In the genomic region with DNA sequence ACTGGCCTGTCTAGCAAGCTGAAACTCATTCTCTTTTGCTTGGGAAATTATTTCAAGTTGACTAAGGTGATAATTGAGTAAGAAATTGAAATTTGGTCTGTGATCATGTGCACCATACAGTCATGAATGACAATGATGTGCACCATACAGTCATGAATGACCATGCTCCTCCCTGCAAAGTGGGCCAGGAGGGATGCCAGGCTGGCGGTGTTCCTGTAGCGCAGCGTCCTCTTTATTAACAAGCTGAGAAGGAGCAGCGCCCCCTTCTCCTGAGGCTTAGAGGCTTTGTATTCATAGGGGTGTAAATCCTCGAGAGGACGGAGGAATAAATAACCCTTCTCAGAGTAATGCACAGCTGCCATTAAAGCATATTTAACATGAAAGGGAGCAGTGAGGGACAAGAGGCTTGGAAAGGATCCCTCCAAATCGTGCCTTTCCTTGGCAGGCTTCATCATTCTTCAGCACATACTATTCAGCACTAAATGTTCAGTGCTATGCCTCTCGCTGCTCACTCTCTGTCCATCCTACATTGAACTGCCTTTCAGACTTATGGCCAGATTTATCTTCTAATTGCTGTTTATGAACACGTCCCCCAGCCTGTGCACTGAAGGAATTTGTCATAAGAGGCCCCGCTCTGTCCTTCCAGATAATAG, we compare ENCODE assay signal across 18 mouse cellular contexts.
DNase-seq lines count a peak whose midpoint lies in the region; ATAC-seq and TF ChIP-seq lines count a peak whose summit lies in the region.
"Had no signal": no experiment of that assay in that cellular context is flagged by ENCODE, and none has a peak within 500 bp of the region (broad histone marks: within the 10 kb centered on the region; RNA-seq: fewer than 3 reads in every experiment).

No protein-coding gene starts in this region.

- no peak overlapping the region for H3K27ac ChIP-seq in hindbrain, embryonic 14.5 days
- H3K27ac ChIP-seq in hindbrain, embryonic 12.5 days, result no peak overlapping the region
- no peak overlapping the region for H3K27ac ChIP-seq in neural tube, embryonic 13.5 days (replicated peaks)
- 0 out of 2 replicates have a peak overlapping the region, but pooled peaks have one; percentile 28 for H3K27ac ChIP-seq in forebrain, embryonic 15.5 days (replicated peaks)
- H3K27ac ChIP-seq in midbrain, postnatal 0 days (ENCODE audit: low read depth, low read length), result no peak overlapping the region
- H3K27ac ChIP-seq: embryonic facial prominence, embryonic 10.5 days; heart, embryonic 13.5 days; kidney, postnatal 0 days had no signal

- TF ChIP-seq CTCF in midbrain, postnatal 0 days (IDR thresholded peaks at IDR 0.05), result no peak

- peak; percentile 61; the same call in 1 of the 2 replicates for ATAC-seq in hindbrain, embryonic 14.5 days (ENCODE audit: low FRiP score)
- ATAC-seq in hindbrain, embryonic 12.5 days (ENCODE audit: low FRiP score), result no peak
- ATAC-seq in neural tube, embryonic 13.5 days (ENCODE audit: low read depth), result peak; percentile 57; the same call in 1 of the 2 replicates
- peak; percentile 87 for ATAC-seq in forebrain, embryonic 15.5 days (replicated peaks)
- ATAC-seq in midbrain, postnatal 0 days (ENCODE audit: low FRiP score), result no peak
- no peak for ATAC-seq in megakaryocyte progenitor cell, adult 5-6 weeks (replicated peaks; ENCODE audit: poor library complexity)
- ATAC-seq: intestine, postnatal 0 days; Patski had no signal

- no peaks in the 10 kb centered on the region for H3K9me3 ChIP-seq in hindbrain, embryonic 14.5 days (ENCODE audit: control insufficient read depth, low read length)
- no peaks in the 10 kb centered on the region for H3K9me3 ChIP-seq in hindbrain, embryonic 12.5 days (replicated peaks)
- H3K9me3 ChIP-seq in neural tube, embryonic 13.5 days, result no peaks in the 10 kb centered on the region
- no peaks in the 10 kb centered on the region for H3K9me3 ChIP-seq in forebrain, embryonic 15.5 days
- H3K9me3 ChIP-seq in midbrain, postnatal 0 days (ENCODE audit: low read length), result no peaks in the 10 kb centered on the region
- H3K9me3 ChIP-seq: embryonic facial prominence, embryonic 10.5 days; heart, embryonic 13.5 days; megakaryocyte, embryonic 14.5 days had no signal

- no peak for DNase-seq in hindbrain, embryonic 14.5 days (ENCODE audit: low spot score)
- DNase-seq in neural tube, embryonic 10.5 days (ENCODE audit: extremely low spot score, low spot score), result no peak
- peak; percentile 22 for DNase-seq in midbrain, postnatal 0 days (ENCODE audit: low spot score)
- DNase-seq in T-cell, adult 2 months (ENCODE audit: low spot score), result no peak
- DNase-seq: cerebellum, adult 11 months; heart, postnatal 4 days; lung, postnatal 10 days; thymus, postnatal 36 days had no signal

- H3K4me3 ChIP-seq in hindbrain, embryonic 14.5 days (replicated peaks; ENCODE audit: low read length), result no peak overlapping the region
- no peak overlapping the region for H3K4me3 ChIP-seq in hindbrain, embryonic 12.5 days
- no peak overlapping the region for H3K4me3 ChIP-seq in neural tube, embryonic 13.5 days
- no peak overlapping the region for H3K4me3 ChIP-seq in forebrain, embryonic 15.5 days
- H3K4me3 ChIP-seq in midbrain, postnatal 0 days (ENCODE audit: low read depth, low read length), result no peak overlapping the region
- H3K4me3 ChIP-seq: embryonic facial prominence, embryonic 10.5 days; heart, embryonic 13.5 days; megakaryocyte, embryonic 14.5 days had no signal

- H3K4me2 ChIP-seq in hindbrain, embryonic 14.5 days (replicated peaks), result no peak overlapping the region
- H3K4me2 ChIP-seq in hindbrain, embryonic 12.5 days (replicated peaks), result no peak overlapping the region
- H3K4me2 ChIP-seq in neural tube, embryonic 13.5 days, result no peak overlapping the region
- no peak overlapping the region for H3K4me2 ChIP-seq in forebrain, embryonic 15.5 days (replicated peaks)
- H3K4me2 ChIP-seq in midbrain, postnatal 0 days (ENCODE audit: low read depth, low read length, poor library complexity, severe bottlenecking), result no peak overlapping the region
- H3K4me2 ChIP-seq: heart, embryonic 13.5 days had no signal

- H3K9ac ChIP-seq in hindbrain, embryonic 14.5 days, result no peak overlapping the region
- H3K9ac ChIP-seq in hindbrain, embryonic 12.5 days, result no peak overlapping the region
- no peak overlapping the region for H3K9ac ChIP-seq in neural tube, embryonic 13.5 days
- no peak overlapping the region for H3K9ac ChIP-seq in forebrain, embryonic 15.5 days (replicated peaks)
- H3K9ac ChIP-seq in midbrain, postnatal 0 days (replicated peaks; ENCODE audit: low read length, poor library complexity, severe bottlenecking), result no peak overlapping the region
- H3K9ac ChIP-seq: heart, embryonic 13.5 days had no signal

- WGBS in hindbrain, embryonic 14.5 days, result 60% methylated on average over 10 of the region's 10 CpGs
- WGBS in hindbrain, embryonic 12.5 days, result 80% methylated on average over 10 of the region's 10 CpGs
- WGBS in neural tube, embryonic 13.5 days, result 42% methylated on average over 10 of the region's 10 CpGs
- 29% methylated on average over 10 of the region's 10 CpGs for WGBS in forebrain, embryonic 15.5 days
- 43% methylated on average over 10 of the region's 10 CpGs for WGBS in midbrain, postnatal 0 days

- 0 out of 2 replicates have a peak, but pooled peaks cover 8% of the 10 kb centered on the region for H3K4me1 ChIP-seq in hindbrain, embryonic 14.5 days (replicated peaks; ENCODE audit: control insufficient read depth, insufficient read depth, low read length)
- H3K4me1 ChIP-seq in hindbrain, embryonic 12.5 days, result no peaks in the 10 kb centered on the region
- H3K4me1 ChIP-seq in neural tube, embryonic 13.5 days (replicated peaks), result peaks cover 12% of the 10 kb centered on the region
- H3K4me1 ChIP-seq in forebrain, embryonic 15.5 days, result peaks cover 25% of the 10 kb centered on the region
- 0 out of 2 replicates have a peak, but pooled peaks cover 2% of the 10 kb centered on the region for H3K4me1 ChIP-seq in midbrain, postnatal 0 days (ENCODE audit: insufficient read depth, low read length)
- H3K4me1 ChIP-seq: embryonic facial prominence, embryonic 10.5 days; megakaryocyte, embryonic 14.5 days had no signal

- H3K27me3 ChIP-seq in hindbrain, embryonic 14.5 days (ENCODE audit: control insufficient read depth, insufficient read depth, low read length), result no peaks in the 10 kb centered on the region
- H3K27me3 ChIP-seq in hindbrain, embryonic 12.5 days, result no peaks in the 10 kb centered on the region
- H3K27me3 ChIP-seq in neural tube, embryonic 13.5 days, result no peaks in the 10 kb centered on the region
- no peaks in the 10 kb centered on the region for H3K27me3 ChIP-seq in forebrain, embryonic 15.5 days
- H3K27me3 ChIP-seq in midbrain, postnatal 0 days (ENCODE audit: insufficient read depth, low read length), result no peaks in the 10 kb centered on the region
- H3K27me3 ChIP-seq: heart, embryonic 13.5 days; megakaryocyte, embryonic 14.5 days; Patski had no signal

- no peaks in the 10 kb centered on the region for H3K36me3 ChIP-seq in hindbrain, embryonic 14.5 days (replicated peaks; ENCODE audit: control insufficient read depth, insufficient read depth)
- no peaks in the 10 kb centered on the region for H3K36me3 ChIP-seq in hindbrain, embryonic 12.5 days
- no peaks in the 10 kb centered on the region for H3K36me3 ChIP-seq in neural tube, embryonic 13.5 days
- no peaks in the 10 kb centered on the region for H3K36me3 ChIP-seq in forebrain, embryonic 15.5 days
- H3K36me3 ChIP-seq in midbrain, postnatal 0 days (ENCODE audit: insufficient read depth, low read length), result no peaks in the 10 kb centered on the region
- H3K36me3 ChIP-seq: embryonic facial prominence, embryonic 10.5 days; heart, embryonic 13.5 days had no signal

Comparison
In these comparisons a context has a peak if more than half of its experiments do, and no peak if none do; other contexts are left out.
1. ATAC-seq: peak in hindbrain, embryonic 14.5 days (single experiment), neural tube, embryonic 13.5 days (single experiment) and forebrain, embryonic 15.5 days (single experiment); none in hindbrain, embryonic 12.5 days (single experiment), midbrain, postnatal 0 days (single experiment) and megakaryocyte progenitor cell, adult 5-6 weeks (single experiment).